24 mouse cellular contexts compared by ENCODE assay signal in the genomic region with DNA sequence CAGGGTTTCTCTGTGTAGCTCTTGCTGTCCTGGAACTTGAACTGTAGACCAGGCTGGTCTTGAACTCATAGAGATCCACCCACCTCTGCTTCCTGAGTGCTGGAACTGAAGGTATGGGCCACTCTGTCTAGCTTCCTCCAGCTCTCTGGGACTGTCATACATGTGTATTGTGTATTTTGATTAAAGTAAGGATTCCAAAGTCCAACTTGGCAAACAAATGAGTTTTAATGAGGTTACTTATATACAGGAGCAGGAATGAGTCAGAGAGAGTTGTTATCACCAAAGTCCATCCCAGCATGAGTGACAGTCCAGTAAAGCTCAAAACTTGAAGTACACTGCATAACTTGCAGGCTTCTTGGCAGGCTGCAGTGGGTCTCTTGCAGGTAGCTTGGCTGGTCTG. TPM values are rescaled to one million over a fixed set of nuclear protein-coding genes. Genes with fewer than 3 reads are reported as not detected.
"Had no signal": no experiment of that assay in that cellular context is flagged by ENCODE, and none has a peak within 500 bp of the region (broad histone marks: within the 10 kb centered on the region; RNA-seq: fewer than 3 reads in every experiment).

No protein-coding gene starts in this region.

- ATAC-seq: midbrain, embryonic 13.5 days; midbrain, embryonic 16.5 days had no signal

- H3K4me2 ChIP-seq: limb, embryonic 12.5 days; limb, embryonic 15.5 days; liver, embryonic 11.5 days; lung, embryonic 15.5 days; midbrain, embryonic 13.5 days; neural tube, embryonic 13.5 days; stomach, embryonic 15.5 days had no signal

- DNase-seq: kidney, adult 2 months; kidney, postnatal 25 days; left cerebral cortex, postnatal 4 days; lung, adult 18-20 months; lung, postnatal 10 days; lung, postnatal 36 days; retina, postnatal 1 day; right cerebral cortex, postnatal 25 days; thymus, adult 18-20 months; thymus, postnatal 36 days had no signal

- H3K9ac ChIP-seq: limb, embryonic 12.5 days; limb, embryonic 15.5 days; liver, embryonic 14.5 days; lung, embryonic 15.5 days; midbrain, embryonic 13.5 days; neural tube, embryonic 13.5 days; stomach, embryonic 15.5 days had no signal

- H3K4me3 ChIP-seq: limb, embryonic 12.5 days; limb, embryonic 15.5 days; lung, embryonic 15.5 days; megakaryocyte, embryonic 14.5 days; midbrain, embryonic 10.5 days; midbrain, embryonic 13.5 days; myocyte; neural tube, embryonic 13.5 days; stomach, embryonic 15.5 days had no signal

- H3K36me3 ChIP-seq: limb, embryonic 12.5 days; limb, embryonic 15.5 days; lung, embryonic 15.5 days; midbrain, embryonic 10.5 days; midbrain, embryonic 13.5 days; neural tube, embryonic 13.5 days; stomach, embryonic 15.5 days had no signal

- H3K27ac ChIP-seq: kidney, postnatal 0 days; limb, embryonic 12.5 days; limb, embryonic 15.5 days; liver, embryonic 14.5 days; lung, embryonic 15.5 days; midbrain, embryonic 10.5 days; midbrain, embryonic 13.5 days; neural tube, embryonic 13.5 days; stomach, embryonic 15.5 days had no signal

- H3K9me3 ChIP-seq: limb, embryonic 12.5 days; limb, embryonic 15.5 days; lung, embryonic 15.5 days; megakaryocyte, embryonic 14.5 days; midbrain, embryonic 10.5 days; midbrain, embryonic 13.5 days; neural tube, embryonic 13.5 days; stomach, embryonic 15.5 days had no signal

- H3K27me3 ChIP-seq: limb, embryonic 12.5 days; limb, embryonic 15.5 days; lung, embryonic 15.5 days; megakaryocyte, embryonic 14.5 days; midbrain, embryonic 13.5 days; neural tube, embryonic 13.5 days; stomach, embryonic 15.5 days had no signal

RNA-seq across cellular contexts. Expression of gene Htr3b, which starts 17.0 kb away (rescaled TPM):
- polyA plus RNA-seq: kidney, embryonic 14.5 days; limb, embryonic 12.5 days; limb, embryonic 15.5 days; liver, embryonic 11.5 days; midbrain, embryonic 13.5 days; midbrain, embryonic 16.5 days; myocyte had no signal
